Mouse (Mus musculus) heart, adult 2 months (tissue): Measurements from ENCODE around the gene Sugp2.

Experiments
- CTCF ChIP-seq: fragments of 200-600 bp; IDR thresholded peaks from 2 replicates; pipeline ENCODE4 v1.8.1; 2022; ENCODE audit warnings: antibody characterized with exemption, mild to moderate bottlenecking, moderate library complexity
- EP300 ChIP-seq: fragments of 200-500 bp; IDR thresholded peaks from 2 replicates; pipeline ENCODE4 v1.6.1; 2011; ENCODE audit warnings: low read depth, low read length, control low read depth; ENCODE audit not compliant: insufficient read depth
- POLR2A ChIP-seq: fragments of 200-500 bp; IDR thresholded peaks from 2 replicates; pipeline ENCODE4 v1.6.1; 2011; ENCODE audit warnings: mild to moderate bottlenecking, low read depth, low read length, control low read depth; ENCODE audit not compliant: insufficient read depth

DNA sequence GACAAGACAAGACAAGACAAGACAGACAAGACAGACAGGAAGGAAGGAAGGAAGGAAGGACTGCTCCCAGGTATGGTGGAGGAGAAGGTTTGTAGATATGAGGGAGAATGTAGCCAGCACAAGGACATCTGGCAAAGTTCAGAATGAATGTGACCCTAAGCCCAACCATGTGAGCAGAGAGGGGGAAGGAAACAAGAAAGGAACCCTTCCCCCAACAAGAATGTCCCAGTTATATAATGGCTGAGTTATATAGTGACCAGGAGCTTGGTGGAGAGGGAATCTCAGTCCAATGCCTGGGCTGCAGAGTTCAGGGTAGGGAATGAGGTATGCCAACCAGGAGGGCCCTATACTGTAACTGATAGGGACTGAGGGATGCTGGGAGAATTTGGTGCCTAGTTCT is 16.6 kb upstream of the Sugp2 start:
- TF ChIP-seq CTCF: no peak
- no peak for TF ChIP-seq POLR2A
- no peak for TF ChIP-seq EP300
